Mouse (Mus musculus) spleen, adult 2 months (tissue): Measurements from ENCODE around the gene Sdk1.

ENCODE experiments used
- CTCF ChIP-seq: fragments of 200-500 bp; IDR thresholded peaks from 2 replicates; pipeline ENCODE4 v1.5.1; 2011; ENCODE audit warnings: mild to moderate bottlenecking, inconsistent platforms; ENCODE audit not compliant: insufficient read depth, insufficient read length, insufficient replicate concordance; ENCODE audit errors: extremely low read depth
- POLR2A ChIP-seq: fragments of 200-500 bp; IDR thresholded peaks from 2 replicates; pipeline ENCODE4 v1.6.1; 2011; ENCODE audit warnings: low read depth, low read length, inconsistent platforms

GRCm38 (mm10) chr5:141463417-141463816, 222.1 kb downstream of the Sdk1 start:
- TF ChIP-seq CTCF = no peak
- no peak for TF ChIP-seq POLR2A
